Mouse (Mus musculus): ENCODE data around the gene Trmt44. TPM values are rescaled to one million over a fixed set of nuclear protein-coding genes. Genes with fewer than 3 reads are reported as not detected.

Trmt44 gene
- total and polyA plus RNA-seq, 2 experiments, result 2.1 to 2.6 TPM

DNA sequence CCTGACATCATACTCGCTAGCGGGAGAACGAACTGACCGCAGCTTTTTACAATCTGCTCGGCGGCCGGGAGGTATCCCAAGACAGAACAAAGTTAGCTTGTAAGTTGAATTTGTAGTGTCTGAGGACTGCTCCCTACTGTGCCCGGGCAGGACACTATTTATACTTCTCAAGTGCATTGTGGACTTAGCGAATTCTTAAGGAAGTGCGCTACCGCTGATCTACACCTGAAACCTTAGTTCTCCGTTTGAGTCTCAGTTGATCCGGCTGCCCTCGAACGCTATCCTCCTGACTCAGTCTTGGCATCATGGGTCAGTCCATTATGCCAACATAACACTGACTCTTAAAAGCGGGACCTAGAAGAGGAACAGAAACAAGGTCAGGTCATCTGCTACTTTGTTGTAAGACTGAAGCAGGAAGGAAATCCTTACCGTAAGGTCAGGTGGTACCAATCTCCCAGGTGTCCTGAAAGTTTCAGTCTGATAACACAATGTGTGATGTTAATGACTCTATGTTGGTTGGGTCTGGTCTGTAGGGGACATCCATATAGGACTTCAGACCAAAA is 8.4 kb upstream of the Trmt44 start:
- H3K79me2 ChIP-seq (ENCODE audit: control insufficient read depth, insufficient read depth, low read length), result no peaks in the 10 kb centered on the region
- peak overlapping the region; percentile 61 for H3K4me3 ChIP-seq (ENCODE audit: insufficient read depth, low read depth, low read length)
- no peaks in the 10 kb centered on the region for H3K27me3 ChIP-seq (ENCODE audit: control insufficient read depth, insufficient read depth, low read length)
- peak overlapping the region; percentile 24 for H3K27ac ChIP-seq (replicated peaks; ENCODE audit: insufficient read depth, low read depth, low read length)
- H3K9ac ChIP-seq (ENCODE audit: low read depth, low read length), result peak overlapping the region; percentile 49
- no peak for TF ChIP-seq POLR2A (IDR thresholded peaks at IDR 0.05; ENCODE audit: extremely low read depth, insufficient read depth, low read length)
- TF ChIP-seq CTCF (IDR thresholded peaks at IDR 0.05; ENCODE audit: low read depth, low read length), result no peak
- WGBS, result 2% methylated on average over 17 of the region's 17 CpGs
- no peaks in the 10 kb centered on the region; the same call in 1 of the 2 replicates for H3K36me3 ChIP-seq (ENCODE audit: control insufficient read depth, insufficient read depth, low read length)
- H3K4me1 ChIP-seq (ENCODE audit: control insufficient read depth, insufficient read depth, low read length), result peaks cover 9% of the 10 kb centered on the region
- DNase-seq (ENCODE audit: extremely low read depth, low read depth, low spot score), result peak; percentile 35

DNA sequence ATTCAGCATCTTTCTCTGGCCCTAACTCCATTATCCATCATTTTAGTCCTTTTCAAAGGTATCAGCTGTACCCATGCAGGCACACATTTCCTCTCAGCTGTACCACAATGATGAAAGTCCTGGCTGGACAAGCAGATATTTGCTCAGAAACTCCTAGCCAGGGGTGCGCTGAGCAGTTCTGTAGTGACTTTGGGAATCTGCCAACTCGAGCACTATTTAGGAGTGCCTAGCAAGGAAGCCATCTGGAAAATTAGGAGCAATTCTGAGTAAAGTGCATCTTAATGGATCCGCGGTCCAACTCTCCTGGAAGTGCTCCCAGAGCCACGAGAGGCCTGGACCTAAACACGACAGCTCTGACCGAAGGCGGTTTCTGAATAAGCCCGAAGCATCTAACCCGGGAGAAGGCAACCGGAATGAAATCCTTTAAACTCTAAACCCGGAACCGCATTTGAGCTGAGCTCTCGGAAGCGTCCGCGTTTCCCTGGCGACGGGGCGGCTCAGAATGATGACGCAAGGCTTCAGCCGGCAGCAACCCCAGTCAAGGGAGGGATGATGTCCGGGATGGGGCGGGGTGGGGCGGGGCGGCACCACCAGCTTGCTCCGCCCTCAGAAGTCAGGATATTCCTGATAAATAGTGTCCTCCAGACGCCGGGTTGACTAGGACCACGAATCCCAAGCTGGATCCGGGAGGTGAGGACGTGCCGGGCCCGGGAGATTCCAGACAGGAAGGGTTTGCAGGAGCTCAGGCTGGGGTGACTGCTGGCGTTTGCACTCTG is 7.8 kb upstream of the Trmt44 start, which contains the start of gene Acox3:
TSS of gene Acox3 (plus strand) at position 596 of the 776 bp plus-strand sequence.
- no peaks in the 10 kb centered on the region for H3K79me2 ChIP-seq (ENCODE audit: control insufficient read depth, insufficient read depth, low read length)
- H3K9ac ChIP-seq (ENCODE audit: low read depth, low read length), result peak within 1 kb of the TSS; percentile 49
- peak within 1 kb of the TSS; percentile 61 for H3K4me3 ChIP-seq (ENCODE audit: insufficient read depth, low read depth, low read length)
- no peaks in the 10 kb centered on the region for H3K36me3 ChIP-seq (ENCODE audit: control insufficient read depth, insufficient read depth, low read length)
- peak within 1 kb of the TSS; percentile 24 for H3K27ac ChIP-seq (replicated peaks; ENCODE audit: insufficient read depth, low read depth, low read length)
- no peaks in the 10 kb centered on the region for H3K27me3 ChIP-seq (ENCODE audit: control insufficient read depth, insufficient read depth, low read length)
- TF ChIP-seq CTCF (IDR thresholded peaks at IDR 0.05; ENCODE audit: low read depth, low read length) (no peak), POLR2A (IDR thresholded peaks at IDR 0.05; ENCODE audit: extremely low read depth, insufficient read depth, low read length) (peak; percentile 38; the same call in 1 of the 2 replicates)
- WGBS, result under 1% methylated on average over 35 of the region's 35 CpGs
- H3K4me1 ChIP-seq (ENCODE audit: control insufficient read depth, insufficient read depth, low read length), result peaks cover 9% of the 10 kb centered on the region
- peak; percentile 91 for DNase-seq (ENCODE audit: extremely low read depth, low read depth, low spot score)

DNA sequence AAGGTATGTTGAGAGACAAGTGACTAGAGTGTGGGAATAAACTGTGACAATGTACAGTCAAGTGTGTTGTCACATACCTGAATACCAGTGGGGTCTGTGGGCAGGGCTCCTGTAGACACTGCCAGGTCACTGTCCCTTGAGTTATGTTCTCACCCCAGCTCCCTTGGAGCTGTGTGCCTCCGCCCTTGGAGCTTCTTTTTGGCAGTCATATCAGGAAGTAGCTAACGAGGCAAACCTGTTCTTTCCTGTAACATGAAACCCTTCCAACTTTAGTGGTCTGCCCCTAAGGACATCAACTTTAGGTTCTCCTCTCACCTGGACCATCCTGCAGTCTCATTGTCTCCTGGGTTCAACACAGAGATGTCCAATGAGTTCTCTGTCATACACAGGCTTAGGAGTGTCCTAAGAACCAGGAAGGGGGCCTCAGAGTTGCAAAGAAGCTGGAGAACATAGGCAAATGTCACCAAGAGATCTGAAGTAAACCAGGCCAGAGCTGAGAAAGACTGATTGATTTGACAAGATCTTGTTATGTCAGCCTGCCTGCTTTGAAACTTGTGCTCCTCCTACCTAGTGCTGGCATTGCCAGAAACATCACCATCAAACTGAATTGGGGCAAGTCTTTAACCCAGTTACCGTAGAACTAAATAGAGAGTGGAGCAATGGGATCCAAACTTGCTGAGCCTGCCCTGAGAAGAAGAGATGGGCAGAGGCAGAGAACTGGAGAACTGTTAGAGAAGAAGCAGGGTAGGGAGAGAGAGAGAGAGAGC is 5.5 kb upstream of the Trmt44 start:
- Histone ChIP-seq H3K79me2 (ENCODE audit: control insufficient read depth, insufficient read depth, low read length) (no peaks in the 10 kb centered on the region), H3K27ac (replicated peaks; ENCODE audit: insufficient read depth, low read depth, low read length) (no peak overlapping the region), H3K9ac (ENCODE audit: low read depth, low read length) (no peak overlapping the region), H3K27me3 (ENCODE audit: control insufficient read depth, insufficient read depth, low read length) (no peaks in the 10 kb centered on the region), H3K4me1 (ENCODE audit: control insufficient read depth, insufficient read depth, low read length) (peaks cover 9% of the 10 kb centered on the region), H3K36me3 (ENCODE audit: control insufficient read depth, insufficient read depth, low read length) (no peaks in the 10 kb centered on the region), H3K4me3 (ENCODE audit: insufficient read depth, low read depth, low read length) (no peak overlapping the region)
- 66% methylated on average over 3 of the region's 3 CpGs for WGBS
- no peak for TF ChIP-seq CTCF (IDR thresholded peaks at IDR 0.05; ENCODE audit: low read depth, low read length)
- TF ChIP-seq POLR2A (IDR thresholded peaks at IDR 0.05; ENCODE audit: extremely low read depth, insufficient read depth, low read length), result no peak
- no peak for DNase-seq (ENCODE audit: extremely low read depth, low read depth, low spot score)

DNA sequence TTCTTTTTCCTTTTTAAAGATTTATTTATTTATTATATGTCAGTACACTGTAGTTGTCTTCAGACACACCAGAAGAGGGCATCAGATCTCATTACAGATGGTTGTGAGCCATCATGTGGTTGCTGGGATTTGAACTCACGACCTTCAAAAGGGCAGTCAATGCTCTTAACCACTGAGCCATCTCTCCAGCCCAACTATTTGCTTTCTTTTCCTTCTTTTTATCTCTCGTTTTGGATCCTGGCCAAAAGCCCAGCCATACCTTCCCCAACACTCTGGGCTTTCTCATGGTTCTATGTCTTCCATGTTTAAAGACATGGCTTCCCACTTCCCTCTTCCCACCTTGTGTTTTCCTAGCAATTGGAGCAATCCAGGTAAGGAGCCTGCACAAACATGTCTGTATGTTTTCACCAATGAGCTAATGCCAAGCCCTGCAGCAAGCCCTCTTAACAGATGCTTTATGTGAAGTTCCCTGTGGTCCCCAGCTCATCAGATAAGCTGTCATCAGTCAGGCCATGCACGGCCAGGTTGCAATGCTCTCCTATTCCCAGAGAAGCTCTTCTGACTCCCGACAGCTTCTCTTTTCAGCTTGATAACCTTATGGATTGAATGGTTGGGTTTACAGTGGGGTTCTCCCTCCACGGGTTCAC is 4.5 kb upstream of the Trmt44 start:
- DNase-seq (ENCODE audit: extremely low read depth, low read depth, low spot score), result no peak
- Histone ChIP-seq H3K4me3 (ENCODE audit: insufficient read depth, low read depth, low read length) (no peak overlapping the region), H3K9ac (ENCODE audit: low read depth, low read length) (no peak overlapping the region), H3K79me2 (ENCODE audit: control insufficient read depth, insufficient read depth, low read length) (peaks cover 4% of the 10 kb centered on the region; the same call in 1 of the 2 replicates), H3K27ac (replicated peaks; ENCODE audit: insufficient read depth, low read depth, low read length) (no peak overlapping the region), H3K36me3 (ENCODE audit: control insufficient read depth, insufficient read depth, low read length) (no peaks in the 10 kb centered on the region), H3K27me3 (ENCODE audit: control insufficient read depth, insufficient read depth, low read length) (no peaks in the 10 kb centered on the region), H3K4me1 (ENCODE audit: control insufficient read depth, insufficient read depth, low read length) (peaks cover 10% of the 10 kb centered on the region)
- no peak for TF ChIP-seq POLR2A (IDR thresholded peaks at IDR 0.05; ENCODE audit: extremely low read depth, insufficient read depth, low read length)
- TF ChIP-seq CTCF (IDR thresholded peaks at IDR 0.05; ENCODE audit: low read depth, low read length), result no peak
- WGBS, result 51% methylated on average over 5 of the region's 5 CpGs

DNA sequence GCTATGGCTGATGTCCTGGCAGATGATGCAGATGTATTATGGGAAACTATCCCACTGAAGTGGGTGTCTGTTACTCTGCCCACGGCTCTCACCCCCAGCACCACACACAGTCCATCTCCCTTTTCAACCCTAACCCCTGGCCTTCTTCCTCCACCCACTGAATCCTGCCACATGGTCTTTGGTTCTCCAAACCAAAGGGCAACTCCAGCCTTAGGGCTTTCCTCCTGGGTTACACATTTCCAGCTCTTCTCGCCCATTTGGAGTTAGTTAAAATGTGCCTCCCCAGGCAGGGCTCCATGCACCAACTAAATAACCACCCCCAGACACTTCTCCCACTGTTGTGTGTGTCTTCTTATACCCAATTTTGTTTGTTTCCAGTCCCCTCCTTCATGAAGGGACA is 3.5 kb upstream of the Trmt44 start:
- H3K4me3 ChIP-seq (ENCODE audit: insufficient read depth, low read depth, low read length), result no peak overlapping the region
- WGBS, result 82% methylated on average over 2 of the region's 2 CpGs
- no peaks in the 10 kb centered on the region for H3K27me3 ChIP-seq (ENCODE audit: control insufficient read depth, insufficient read depth, low read length)
- H3K27ac ChIP-seq (replicated peaks; ENCODE audit: insufficient read depth, low read depth, low read length), result no peak overlapping the region
- peaks cover 10% of the 10 kb centered on the region for H3K4me1 ChIP-seq (ENCODE audit: control insufficient read depth, insufficient read depth, low read length)
- H3K36me3 ChIP-seq (ENCODE audit: control insufficient read depth, insufficient read depth, low read length), result no peaks in the 10 kb centered on the region
- TF ChIP-seq POLR2A (IDR thresholded peaks at IDR 0.05; ENCODE audit: extremely low read depth, insufficient read depth, low read length), result no peak
- TF ChIP-seq CTCF (IDR thresholded peaks at IDR 0.05; ENCODE audit: low read depth, low read length), result no peak
- H3K79me2 ChIP-seq (ENCODE audit: control insufficient read depth, insufficient read depth, low read length), result peaks cover 6% of the 10 kb centered on the region; the same call in 1 of the 2 replicates
- no peak overlapping the region for H3K9ac ChIP-seq (ENCODE audit: low read depth, low read length)
- no peak for DNase-seq (ENCODE audit: extremely low read depth, low read depth, low spot score)
